Mouse (Mus musculus): ENCODE results near the gene Lce1a1. TPM values are rescaled to one million over a fixed set of nuclear protein-coding genes. Genes with fewer than 3 reads are reported as not detected.
A peak's percentile ranks its signal among the peaks of the same experiment; 100 is the strongest.

The Lce1a1 gene
- total RNA-seq (2021) (not detected), polyA plus RNA-seq (2012; rRNA removed) (0.33 TPM in 1 of 2 replicates, not detected in the other)
- long read RNA-seq = 0 reads

DNA sequence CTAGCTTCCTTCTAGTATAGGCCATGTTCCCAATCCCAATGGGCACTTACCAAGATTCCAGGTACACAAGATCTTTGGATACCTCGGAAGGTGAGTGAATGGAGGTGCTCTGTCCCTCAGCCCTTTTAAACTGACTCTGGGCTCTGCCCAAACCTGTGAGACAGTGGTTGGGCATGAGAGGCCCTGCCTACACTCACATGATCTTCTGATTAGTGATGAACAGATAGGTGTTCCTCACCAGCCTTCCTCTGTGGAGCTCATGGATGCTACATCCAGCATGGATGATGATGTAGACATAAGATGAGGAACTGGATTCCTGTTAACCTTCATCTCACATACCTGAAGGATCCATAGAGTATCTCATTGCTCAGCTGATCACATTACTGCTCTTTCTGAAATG lies at the start of gene Lce1a1:
Gene Lce1a1 (minus strand): TSS at position 101 of the 400 bp plus-strand sequence.
- no peak for DNase-seq

DNA sequence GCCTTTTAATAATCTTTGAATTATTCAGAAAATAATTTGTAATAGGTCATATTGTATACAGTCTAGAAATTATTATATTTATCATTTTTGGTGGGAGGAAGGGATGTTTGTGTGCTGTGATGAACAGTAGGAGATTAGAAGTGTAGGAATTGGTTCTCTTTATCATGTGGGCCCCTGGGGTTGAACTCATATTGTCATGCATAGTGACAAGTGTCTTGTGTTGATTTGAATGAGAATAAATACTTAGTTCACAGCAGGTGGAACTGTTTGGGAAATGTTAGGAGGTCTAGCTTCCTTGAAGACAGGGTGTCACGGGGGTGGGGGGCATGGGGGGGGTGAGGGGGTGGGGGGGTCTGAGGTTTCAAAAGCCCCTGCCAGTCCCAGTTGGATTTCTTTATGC lies 46.5 kb upstream of the Lce1a1 start:
- no peak for DNase-seq

DNA sequence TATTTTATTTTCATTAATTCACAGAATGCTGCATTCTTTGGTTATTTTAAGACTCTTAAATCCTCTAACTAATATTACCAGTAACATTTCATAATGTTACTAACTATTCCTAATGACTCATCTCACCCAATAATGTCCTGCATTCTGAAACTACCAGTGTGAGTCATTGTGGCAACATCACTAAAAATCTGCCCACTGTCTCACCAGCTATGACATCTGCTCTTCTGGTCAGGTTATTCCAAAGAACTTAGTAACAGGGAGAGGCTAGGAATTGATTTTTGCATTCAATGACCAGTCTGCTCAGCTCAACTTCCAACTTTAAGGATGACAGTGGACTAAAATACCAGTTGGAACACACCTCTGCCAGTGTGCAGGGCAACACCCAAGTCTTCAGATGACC lies 43.6 kb upstream of the Lce1a1 start:
- peak; percentile 10 for DNase-seq

DNA sequence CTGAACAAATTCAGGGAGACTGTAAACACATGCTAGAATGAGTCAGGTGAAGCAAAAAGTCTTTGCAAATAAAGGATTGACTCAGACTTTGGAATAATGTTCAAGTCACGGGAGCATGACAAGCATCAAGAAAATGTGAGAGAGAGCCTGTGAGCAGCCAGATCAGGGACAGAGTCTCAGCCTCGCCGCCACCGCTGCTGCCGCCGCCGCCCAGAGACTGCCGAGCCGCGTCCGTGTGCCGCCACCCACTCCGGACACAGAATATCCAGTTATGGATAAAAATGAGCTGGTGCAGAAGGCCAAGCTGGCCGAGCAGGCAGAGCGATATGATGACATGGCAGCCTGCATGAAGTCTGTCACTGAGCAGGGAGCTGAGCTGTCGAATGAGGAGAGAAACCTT lies 41.0 kb upstream of the Lce1a1 start:
- DNase-seq = peak; percentile 24

DNA sequence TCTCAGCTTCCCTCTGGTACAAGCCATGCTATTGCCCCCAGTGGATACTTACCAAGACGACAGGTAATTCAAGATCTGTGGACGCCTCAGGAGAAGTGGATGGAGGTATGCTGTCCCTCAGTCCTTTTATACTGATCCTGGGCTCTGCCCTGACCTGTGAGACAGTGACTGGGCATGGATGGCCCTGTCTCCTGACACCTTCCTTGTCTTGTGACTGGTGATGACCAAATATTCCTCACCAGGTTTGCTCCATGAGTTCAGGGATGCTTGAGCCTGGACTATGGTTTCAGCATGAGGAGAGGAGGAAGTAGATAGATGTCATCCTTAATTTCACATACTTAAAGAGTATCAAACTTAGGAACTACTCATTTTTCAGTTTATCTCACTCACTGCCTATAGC lies 39.0 kb upstream of the Lce1a1 start, which contains the start of gene Lce1d:
Gene Lce1d (minus strand): TSS at position 101 of the 400 bp plus-strand sequence.
- no peak for DNase-seq

DNA sequence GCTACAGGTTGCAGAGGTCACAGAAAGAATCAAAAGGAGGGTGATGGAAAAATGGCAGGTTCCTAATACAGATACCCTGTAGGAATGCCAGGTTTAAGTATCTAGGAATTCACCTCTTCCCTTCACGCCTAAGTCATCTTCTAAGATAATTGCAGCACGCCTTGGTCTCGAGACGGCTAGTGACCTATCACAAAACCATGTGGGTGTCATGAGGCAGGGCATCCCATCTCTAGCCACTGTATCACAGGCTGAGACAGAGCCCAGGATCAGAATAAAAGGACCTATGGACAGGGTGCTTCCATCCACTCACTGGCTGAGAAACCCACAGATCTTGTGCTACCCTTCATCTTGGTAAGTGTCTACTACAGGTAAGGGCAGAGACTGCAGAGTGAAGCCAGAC lies 30.8 kb upstream of the Lce1a1 start, which contains the start of gene Lce1c:
Gene Lce1c (plus strand): TSS at position 301 of the 400 bp plus-strand sequence.
- DNase-seq = no peak

DNA sequence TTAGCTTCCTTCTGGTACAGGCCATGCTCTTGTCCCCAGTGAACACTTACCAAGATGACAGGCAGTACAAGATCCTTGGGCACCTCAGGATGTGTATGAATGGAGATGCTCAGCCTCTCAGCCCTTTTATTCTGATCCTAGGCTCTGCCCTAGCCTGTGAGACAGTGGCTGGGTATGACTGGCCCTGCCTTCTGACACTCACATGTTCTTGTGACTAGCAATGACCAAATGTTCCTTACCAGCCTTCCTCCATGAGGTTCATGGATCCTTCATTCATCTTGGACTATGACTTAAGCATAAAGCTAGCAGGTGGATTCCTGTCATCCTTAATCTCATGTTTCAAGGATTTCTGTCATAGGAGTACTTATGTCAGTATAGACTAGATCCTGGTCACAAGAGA lies 22.1 kb upstream of the Lce1a1 start, which contains the start of gene Lce1a2:
Gene Lce1a2 (minus strand): TSS at position 101 of the 400 bp plus-strand sequence.
- no peak for DNase-seq

DNA sequence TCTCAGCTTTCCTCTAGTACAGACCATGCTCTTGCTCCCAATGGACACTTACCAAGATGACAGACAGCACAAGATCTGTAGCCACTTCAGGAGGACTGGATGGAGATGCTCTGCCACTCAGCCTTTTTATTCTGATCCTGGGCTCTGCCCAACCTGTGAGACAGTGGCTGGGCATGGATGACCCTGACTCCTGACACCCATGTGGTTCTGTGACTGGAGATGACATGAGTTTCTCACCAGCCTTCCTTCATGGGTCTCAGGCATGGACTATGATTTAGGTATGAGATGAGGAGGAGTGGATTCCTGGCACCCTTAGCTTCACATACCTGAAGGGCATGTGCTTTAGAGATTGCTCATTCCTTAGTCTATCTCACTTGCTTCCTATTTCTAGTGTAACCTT lies 8.7 kb upstream of the Lce1a1 start, which contains the start of gene Lce1b:
Gene Lce1b (minus strand): TSS at position 101 of the 400 bp plus-strand sequence.
- no peak for DNase-seq

DNA sequence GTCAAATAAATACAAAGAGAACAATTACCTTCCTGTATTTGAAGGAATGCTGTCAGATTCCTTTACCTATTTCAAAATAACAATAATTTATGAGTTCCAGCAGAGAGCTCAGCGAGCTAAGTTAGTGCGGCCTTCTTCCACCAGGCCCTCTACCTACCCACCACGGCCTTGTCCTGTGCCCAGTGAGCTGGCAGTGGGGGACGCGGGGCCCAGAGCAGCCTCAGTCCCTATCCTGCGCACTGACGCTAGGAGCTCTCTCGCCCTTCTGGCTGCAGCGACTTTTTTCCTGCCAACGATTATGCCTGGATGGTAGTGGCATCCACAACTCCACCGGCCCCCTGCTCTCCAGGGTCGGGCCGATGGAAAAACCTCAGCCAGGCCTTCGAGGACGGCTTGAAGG lies 8.3 kb downstream of the Lce1a1 start:
- no peak for DNase-seq

DNA sequence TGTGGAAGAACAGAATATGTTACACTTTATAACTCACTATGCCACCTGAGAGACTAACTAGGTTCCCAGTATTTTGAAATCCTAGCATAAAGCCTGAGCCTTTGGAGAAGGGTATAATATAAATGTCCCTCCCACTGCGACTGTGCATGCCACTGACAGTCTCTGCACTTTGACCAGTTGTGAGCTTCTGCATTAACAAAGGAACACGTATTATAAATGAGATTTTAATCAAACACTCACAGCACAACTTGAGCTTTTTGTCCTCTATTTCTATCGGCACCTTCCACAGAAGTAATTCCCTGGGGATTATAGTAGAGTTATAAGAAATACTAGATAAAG lies 9.5 kb downstream of the Lce1a1 start:
- DNase-seq = no peak

DNA sequence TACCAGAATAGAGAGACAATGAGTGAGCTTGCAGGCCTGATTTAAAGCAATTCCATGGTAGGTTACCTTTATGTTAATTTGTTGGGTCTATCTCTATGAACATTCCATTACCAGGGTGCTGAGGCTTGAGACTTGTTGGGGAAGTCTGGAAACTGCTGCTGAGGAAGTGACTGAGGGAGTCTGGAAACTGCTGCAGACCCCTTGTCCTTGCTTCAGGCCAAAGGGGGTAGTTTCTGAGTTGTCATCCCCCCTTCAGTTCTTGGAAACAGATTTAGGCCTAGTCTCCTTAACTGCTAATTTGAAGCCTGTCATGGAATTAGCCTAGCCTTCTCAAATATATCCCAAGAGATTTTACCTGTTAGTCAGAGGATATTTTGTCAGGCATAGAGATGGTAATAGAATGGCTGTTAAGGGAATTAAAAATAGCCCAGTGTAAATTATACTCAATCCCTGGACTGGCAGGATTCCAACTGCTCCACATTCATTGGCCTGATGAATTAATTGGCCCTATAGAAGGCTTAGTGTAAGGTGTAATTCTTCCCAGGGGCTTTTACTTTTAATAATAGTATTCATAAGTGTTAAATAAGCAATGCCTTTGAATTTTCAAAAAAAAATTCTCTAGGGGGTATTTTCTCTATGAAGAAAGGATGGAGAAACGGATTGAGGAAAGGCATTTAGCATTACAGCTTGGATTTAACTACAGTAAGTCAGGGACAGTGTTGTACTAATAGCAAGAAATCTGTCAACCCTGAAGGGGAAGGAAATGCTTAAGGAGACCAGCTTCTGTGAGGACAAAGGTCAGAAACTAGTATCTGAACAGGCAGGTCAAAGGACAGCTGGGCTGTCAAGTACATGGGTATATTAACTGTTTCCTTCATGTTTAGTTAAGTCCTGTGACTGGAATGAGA lies 10.1 kb downstream of the Lce1a1 start:
- DNase-seq = no peak

DNA sequence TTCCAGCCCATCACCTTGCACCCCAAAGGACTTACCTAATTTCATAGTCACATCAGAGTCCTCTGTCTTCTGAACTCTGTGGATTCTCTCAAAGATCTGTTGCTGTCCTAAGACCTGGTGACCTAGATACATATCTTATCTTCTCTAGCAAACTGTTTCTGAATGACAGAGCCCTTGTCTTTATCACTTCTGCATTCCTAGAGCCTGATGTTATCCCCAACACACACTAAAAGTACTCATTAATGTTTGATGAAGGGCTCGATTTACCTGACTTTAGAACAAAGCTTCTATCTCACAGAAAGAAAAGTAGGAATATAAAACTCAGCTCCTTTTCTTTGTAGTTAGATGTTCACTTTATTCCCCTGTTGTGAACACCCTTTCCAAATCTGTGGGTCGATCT lies 26.5 kb downstream of the Lce1a1 start, which contains the start of gene Lce6a:
Gene Lce6a (minus strand): TSS at position 101 of the 400 bp plus-strand sequence.
- DNase-seq = no peak

DNA sequence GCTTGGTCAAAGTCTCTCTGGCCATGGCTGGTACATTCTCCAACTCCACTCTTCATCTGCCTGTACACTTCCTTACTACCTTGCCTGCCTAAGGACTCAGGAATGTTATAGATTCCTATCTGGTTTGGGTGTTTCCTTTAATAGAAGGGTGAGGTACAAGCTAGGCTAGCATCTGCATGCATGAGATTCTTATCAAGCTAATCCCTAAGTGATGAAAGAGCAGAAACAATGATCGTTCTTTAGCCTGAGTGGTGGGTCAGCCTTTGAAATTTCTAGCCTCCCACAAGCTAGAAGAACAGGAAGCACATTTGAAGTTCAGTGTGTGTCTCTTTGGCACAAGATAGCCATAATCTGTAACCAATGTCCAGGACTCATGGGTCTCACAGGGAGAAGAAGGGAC lies 38.3 kb downstream of the Lce1a1 start:
- no peak for DNase-seq

DNA sequence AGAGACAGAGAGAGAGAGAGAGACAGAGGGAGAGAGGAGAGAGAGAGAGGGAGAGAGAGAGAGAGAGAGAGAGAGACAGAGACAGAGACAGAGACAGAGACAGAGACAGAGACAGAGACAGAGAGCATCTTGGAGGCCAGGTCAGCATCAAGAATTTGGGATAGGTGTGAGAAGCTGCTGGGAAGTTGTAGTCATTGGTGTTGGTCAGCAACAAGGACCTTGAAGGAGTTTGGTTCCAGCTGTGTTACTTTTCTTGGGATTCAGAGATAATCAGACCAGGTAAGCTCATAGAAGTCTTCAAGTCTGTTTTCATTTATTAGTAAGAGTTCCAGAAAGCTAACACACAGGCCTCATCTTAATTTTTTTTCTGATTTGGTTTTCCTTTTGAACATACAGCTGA lies 40.7 kb downstream of the Lce1a1 start, which contains the start of gene 2210017I01Rik:
Gene 2210017I01Rik (minus strand): TSS at position 101 of the 400 bp plus-strand sequence.
- no peak for DNase-seq

DNA sequence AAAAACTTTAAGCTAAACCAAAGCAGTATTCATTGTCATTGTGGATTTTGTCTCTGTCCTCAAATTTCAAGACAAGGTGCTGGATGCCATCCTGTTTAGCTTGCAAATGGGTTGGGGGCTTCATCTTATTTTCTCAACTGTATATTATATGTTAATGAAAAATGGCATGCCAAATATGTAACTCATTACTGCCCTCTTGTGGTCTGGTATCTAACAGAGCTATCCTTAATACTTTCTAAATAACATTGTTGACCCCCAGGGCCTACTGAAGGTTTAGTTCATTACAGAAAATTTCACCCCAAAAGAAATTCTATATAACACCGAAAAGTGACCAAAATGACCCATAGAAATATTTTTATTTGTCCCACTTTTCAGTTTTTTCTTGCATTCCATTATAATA lies 45.9 kb downstream of the Lce1a1 start:
- DNase-seq = no peak

DNA sequence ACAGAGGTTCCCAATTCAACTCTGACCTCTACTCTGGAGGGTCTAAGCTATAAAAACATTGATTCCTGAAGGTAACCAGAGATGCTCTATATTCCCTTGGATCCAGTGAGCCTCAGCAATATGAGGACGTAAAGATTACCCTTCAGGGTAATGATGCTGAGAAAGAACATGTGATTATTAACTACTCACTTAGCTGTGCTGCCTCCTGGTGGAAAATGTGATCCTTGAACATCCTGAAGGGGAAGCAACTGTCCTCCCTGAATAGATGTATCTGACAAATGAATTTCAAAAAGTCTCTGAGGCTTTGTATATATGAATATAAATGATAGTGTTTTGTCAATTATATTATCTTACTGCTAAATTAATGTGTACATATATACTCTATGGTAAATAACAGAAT lies 47.7 kb downstream of the Lce1a1 start:
- DNase-seq = no peak

DNA sequence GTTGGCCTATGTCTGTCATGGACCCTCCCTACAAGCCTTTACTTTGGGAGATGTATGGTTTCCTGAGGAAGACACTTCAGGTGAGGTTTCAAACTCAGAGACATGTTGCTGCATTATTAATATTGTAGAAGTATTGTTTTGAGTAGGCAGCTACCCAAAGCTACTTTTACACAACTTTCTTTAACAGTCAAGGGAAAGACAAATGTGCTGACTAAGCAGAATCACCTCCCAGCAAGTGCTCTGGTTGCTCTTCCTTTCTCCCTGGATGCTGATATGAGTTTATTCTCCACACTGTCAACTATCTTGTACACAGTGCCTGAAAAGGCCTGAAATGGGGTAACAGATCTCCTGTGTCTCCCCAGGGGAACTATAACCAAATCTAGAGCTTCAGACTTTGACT lies 48.1 kb downstream of the Lce1a1 start:
- no peak for DNase-seq

DNA sequence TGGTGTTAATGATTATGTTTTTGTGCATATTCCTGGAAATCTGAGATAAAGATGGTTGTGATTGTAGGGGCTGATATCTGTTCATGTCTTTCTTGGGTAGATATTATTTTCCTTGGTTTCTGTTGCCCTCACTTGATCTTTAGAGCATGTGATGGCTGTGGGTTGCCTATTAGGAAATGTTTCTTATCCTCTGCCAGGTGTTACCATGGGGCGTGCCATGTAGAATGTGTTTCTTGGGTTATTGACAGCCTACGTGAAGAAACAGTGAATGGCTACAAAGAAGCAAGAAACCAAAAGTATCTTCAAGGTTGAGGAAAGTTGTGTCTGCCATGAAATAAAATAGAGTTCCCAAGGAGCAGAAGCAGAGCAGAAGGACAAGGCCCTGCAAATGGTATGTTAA lies 49.7 kb downstream of the Lce1a1 start:
- no peak for DNase-seq

Other genes with a start within 250 kb of the Lce1a1 start
- gene Sprr2i, start 240.3 kb downstream of the Lce1a1 start, total RNA-seq (2021) = not detected
- not detected in 2 replicates for gene Sprr2i, start 240.3 kb downstream of the Lce1a1 start, polyA plus RNA-seq (2012; rRNA removed)
- not detected for gene Sprr2j-ps, start 230.2 kb downstream of the Lce1a1 start, total RNA-seq (2021)
- gene Sprr2j-ps, start 230.2 kb downstream of the Lce1a1 start, polyA plus RNA-seq (2012; rRNA removed) = not detected in 2 replicates
- 1 to 10 TPM; 4.6 to 6.3 TPM for gene Gm9774, start 218.9 kb downstream of the Lce1a1 start, total RNA-seq (2021)
- 17.5 and 20.8 TPM in 2 replicates for gene Gm9774, start 218.9 kb downstream of the Lce1a1 start, polyA plus RNA-seq (2012; rRNA removed)
- gene Sprr2k, start 215.7 kb downstream of the Lce1a1 start, total RNA-seq (2021) = not detected
- not detected in 2 replicates for gene Sprr2k, start 215.7 kb downstream of the Lce1a1 start, polyA plus RNA-seq (2012; rRNA removed)
- gene Sprr1b, start 209.5 kb downstream of the Lce1a1 start, total RNA-seq (2021) = not detected
- not detected in 2 replicates for gene Sprr1b, start 209.5 kb downstream of the Lce1a1 start, polyA plus RNA-seq (2012; rRNA removed)
- not detected for gene Sprr3, start 189.6 kb downstream of the Lce1a1 start, total RNA-seq (2021)
- gene Sprr3, start 189.6 kb downstream of the Lce1a1 start, polyA plus RNA-seq (2012; rRNA removed) = 0.39 TPM in 1 of 2 replicates, not detected in the other
- under 1 TPM in 1 of 2 experiments, not detected in 1; 0.38 TPM for gene Sprr1a, start 162.4 kb downstream of the Lce1a1 start, total RNA-seq (2021)
- 0.21 and 0.56 TPM in 2 replicates for gene Sprr1a, start 162.4 kb downstream of the Lce1a1 start, polyA plus RNA-seq (2012; rRNA removed)
- not detected for gene Sprr4, start 147.8 kb downstream of the Lce1a1 start, total RNA-seq (2021)
- gene Sprr4, start 147.8 kb downstream of the Lce1a1 start, polyA plus RNA-seq (2012; rRNA removed) = not detected in 2 replicates
- not detected for gene 2310046K23Rik, start 113.8 kb downstream of the Lce1a1 start, total RNA-seq (2021)
- not detected in 2 replicates for gene 2310046K23Rik, start 113.8 kb downstream of the Lce1a1 start, polyA plus RNA-seq (2012; rRNA removed)
- gene Ivl, start 74.6 kb downstream of the Lce1a1 start, total RNA-seq (2021) = not detected
- not detected in 2 replicates for gene Ivl, start 74.6 kb downstream of the Lce1a1 start, polyA plus RNA-seq (2012; rRNA removed)
- not detected for gene Smcp, start 59.3 kb downstream of the Lce1a1 start, total RNA-seq (2021)
- not detected in 2 replicates for gene Smcp, start 59.3 kb downstream of the Lce1a1 start, polyA plus RNA-seq (2012; rRNA removed)
- gene 2210017I01Rik, start 40.8 kb downstream of the Lce1a1 start, total RNA-seq (2021) = not detected
- not detected in 2 replicates for gene 2210017I01Rik, start 40.8 kb downstream of the Lce1a1 start, polyA plus RNA-seq (2012; rRNA removed)
- gene Lce6a, start 26.6 kb downstream of the Lce1a1 start, total RNA-seq (2021) = not detected
- gene Lce6a, start 26.6 kb downstream of the Lce1a1 start, polyA plus RNA-seq (2012; rRNA removed) = not detected in 2 replicates
- not detected for gene Lce1b, start 8.6 kb upstream of the Lce1a1 start, total RNA-seq (2021)
- not detected in 2 replicates for gene Lce1b, start 8.6 kb upstream of the Lce1a1 start, polyA plus RNA-seq (2012; rRNA removed)
- not detected for gene Lce1a2, start 22.0 kb upstream of the Lce1a1 start, total RNA-seq (2021)
- not detected in 2 replicates for gene Lce1a2, start 22.0 kb upstream of the Lce1a1 start, polyA plus RNA-seq (2012; rRNA removed)
- gene Lce1c, start 30.9 kb upstream of the Lce1a1 start, total RNA-seq (2021) = not detected
- not detected in 2 replicates for gene Lce1c, start 30.9 kb upstream of the Lce1a1 start, polyA plus RNA-seq (2012; rRNA removed)
- gene Lce1d, start 38.9 kb upstream of the Lce1a1 start, total RNA-seq (2021) = not detected
- gene Lce1d, start 38.9 kb upstream of the Lce1a1 start, polyA plus RNA-seq (2012; rRNA removed) = not detected in 2 replicates
- not detected for gene Lce1e, start 60.8 kb upstream of the Lce1a1 start, total RNA-seq (2021)
- gene Lce1e, start 60.8 kb upstream of the Lce1a1 start, polyA plus RNA-seq (2012; rRNA removed) = not detected in 2 replicates
- gene Lce1f, start 72.0 kb upstream of the Lce1a1 start, total RNA-seq (2021) = not detected
- gene Lce1f, start 72.0 kb upstream of the Lce1a1 start, polyA plus RNA-seq (2012; rRNA removed) = not detected in 2 replicates
- not detected for gene Gm38119, start 90.8 kb upstream of the Lce1a1 start, total RNA-seq (2021)
- not detected in 2 replicates for gene Gm38119, start 90.8 kb upstream of the Lce1a1 start, polyA plus RNA-seq (2012; rRNA removed)
- gene Lce1g, start 104.0 kb upstream of the Lce1a1 start, total RNA-seq (2021) = not detected
- 0.12 TPM in 1 of 2 replicates, not detected in the other for gene Lce1g, start 104.0 kb upstream of the Lce1a1 start, polyA plus RNA-seq (2012; rRNA removed)
- gene Lce1h, start 116.8 kb upstream of the Lce1a1 start, total RNA-seq (2021) = not detected
- gene Lce1h, start 116.8 kb upstream of the Lce1a1 start, polyA plus RNA-seq (2012; rRNA removed) = not detected in 2 replicates
- not detected for gene Lce1i, start 130.6 kb upstream of the Lce1a1 start, total RNA-seq (2021)
- not detected in 2 replicates for gene Lce1i, start 130.6 kb upstream of the Lce1a1 start, polyA plus RNA-seq (2012; rRNA removed)
- gene Lce1j, start 142.2 kb upstream of the Lce1a1 start, total RNA-seq (2021) = not detected
- not detected in 2 replicates for gene Lce1j, start 142.2 kb upstream of the Lce1a1 start, polyA plus RNA-seq (2012; rRNA removed)
- not detected for gene Lce1k, start 159.6 kb upstream of the Lce1a1 start, total RNA-seq (2021)
- gene Lce1k, start 159.6 kb upstream of the Lce1a1 start, polyA plus RNA-seq (2012; rRNA removed) = not detected in 2 replicates
- not detected for gene Kprp, start 178.9 kb upstream of the Lce1a1 start, total RNA-seq (2021)
- gene Kprp, start 178.9 kb upstream of the Lce1a1 start, polyA plus RNA-seq (2012; rRNA removed) = not detected in 2 replicates
- gene Lce1l, start 203.0 kb upstream of the Lce1a1 start, total RNA-seq (2021) = not detected
- not detected in 2 replicates for gene Lce1l, start 203.0 kb upstream of the Lce1a1 start, polyA plus RNA-seq (2012; rRNA removed)
- gene 2310050C09Rik, start 221.9 kb upstream of the Lce1a1 start, total RNA-seq (2021) = not detected
- gene 2310050C09Rik, start 221.9 kb upstream of the Lce1a1 start, polyA plus RNA-seq (2012; rRNA removed) = not detected in 2 replicates